Mouse (Mus musculus) kidney, adult 10 weeks (tissue): ENCODE data around the gene Olfr1359. TPM values are rescaled to one million over a fixed set of nuclear protein-coding genes. Genes with fewer than 3 reads are reported as not detected.

Experiments used
- polyA plus RNA-seq: library from polyadenylated mRNA; stranded (reverse); fragments of 350-450 nt; fragmentation: Illumina TruSeq; extraction: RNeasy Lipid Tissue Mini Kit (QIAGEN cat#74804); gene quantifications from one replicate; pipeline ENCODE4 v1.2.3, GENCODE M21; 2014; ENCODE audit warnings: low read depth, low replicate concordance

Gene Olfr1359
- not detected for polyA plus RNA-seq

DNA sequence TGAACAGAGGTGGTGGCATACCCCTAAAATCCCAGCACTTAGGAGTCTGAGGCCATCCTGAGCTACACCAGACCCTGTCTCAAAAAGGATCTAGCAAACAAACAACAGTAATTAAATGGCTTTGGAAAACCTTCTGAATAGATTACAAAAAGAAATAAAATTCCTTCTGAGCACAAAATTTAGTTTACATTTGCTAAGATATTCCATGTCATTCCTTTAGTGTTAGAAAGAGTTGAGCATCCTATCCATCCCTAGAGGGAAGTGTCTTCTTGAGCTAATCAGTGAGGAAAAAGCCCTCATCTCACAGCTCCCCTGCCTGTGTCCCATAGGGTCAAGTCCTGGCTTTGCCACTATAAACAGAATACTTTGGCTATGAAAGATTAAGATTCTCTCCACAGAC lies at the start of gene Olfr1359:
Olfr1359 (plus strand) TSS at position 301 of the 400 bp plus-strand sequence.

DNA sequence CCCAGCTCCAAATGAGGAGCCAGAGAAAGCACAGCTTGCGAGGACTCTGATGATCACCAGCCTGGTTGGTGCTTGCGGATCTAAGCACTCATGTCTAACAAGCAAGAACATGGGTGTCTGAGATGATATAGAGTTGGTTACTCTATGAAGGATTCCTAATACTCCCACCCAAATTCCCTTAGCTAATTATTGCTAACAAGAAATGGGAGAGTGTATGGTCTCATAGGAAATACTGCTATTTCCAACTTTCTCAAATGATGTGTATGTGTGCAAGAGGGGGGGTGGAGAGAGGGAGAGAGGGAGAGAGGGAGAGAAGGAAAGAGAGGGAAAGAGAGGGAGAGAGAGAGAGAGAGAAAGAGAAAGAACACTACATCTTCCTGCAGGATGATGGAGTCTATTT lies 34.6 kb upstream of the Olfr1359 start, which contains the start of gene Olfr1361:
Olfr1361 (minus strand) TSS at position 101 of the 400 bp plus-strand sequence.

DNA sequence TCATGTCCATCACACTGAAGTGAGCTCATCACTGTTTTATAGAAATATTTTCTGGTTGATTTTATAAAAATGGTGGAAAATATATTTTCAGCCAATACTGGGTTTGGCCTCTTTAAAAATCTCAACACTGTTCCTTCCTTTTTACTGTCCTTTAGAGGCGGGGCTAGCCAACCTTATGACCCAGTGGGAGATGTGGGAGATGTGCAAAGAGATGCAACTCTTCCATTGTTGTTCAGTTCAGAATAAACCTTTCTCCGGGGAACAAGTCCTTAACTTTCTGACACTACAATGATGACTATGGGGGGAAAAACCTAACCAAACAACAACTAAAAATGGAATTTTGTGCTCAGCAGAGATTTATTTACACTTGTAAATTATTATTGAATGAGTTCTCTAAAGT lies 20.6 kb upstream of the Olfr1359 start, which contains the start of gene Olfr1360:
Olfr1360 (minus strand) TSS at position 101 of the 400 bp plus-strand sequence.

DNA sequence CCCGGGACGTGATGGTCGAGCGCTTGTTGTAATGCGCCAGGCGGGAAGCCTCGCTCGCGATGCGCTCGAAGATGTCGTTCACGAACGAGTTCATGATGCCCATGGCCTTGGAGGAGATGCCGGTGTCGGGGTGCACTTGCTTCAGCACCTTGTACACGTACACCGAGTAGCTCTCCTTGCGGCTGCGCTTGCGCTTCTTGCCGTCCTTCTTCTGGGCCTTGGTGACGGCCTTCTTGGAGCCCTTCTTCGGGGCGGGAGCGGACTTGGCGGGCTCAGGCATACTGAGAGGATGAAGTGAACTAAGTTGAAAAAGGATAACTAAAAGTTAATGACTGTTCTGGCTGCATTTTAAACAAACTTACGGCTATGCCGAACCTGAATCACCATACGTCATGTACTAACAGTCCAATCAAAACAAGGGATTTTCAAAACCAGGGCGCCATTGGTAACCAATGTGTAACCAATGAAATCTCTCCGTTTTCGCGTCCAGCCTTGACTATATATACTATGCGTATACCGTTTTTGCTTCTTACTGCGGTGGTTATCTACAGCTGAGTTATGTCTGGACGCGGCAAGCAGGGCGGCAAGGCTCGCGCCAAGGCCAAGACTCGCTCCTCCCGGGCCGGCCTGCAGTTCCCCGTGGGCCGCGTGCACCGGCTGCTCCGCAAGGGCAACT lies 18.1 kb downstream of the Olfr1359 start, which contains the start of the genes Hist1h2bl and Hist1h2ai:
Hist1h2bl (minus strand) TSS at position 280 of the 676 bp plus-strand sequence.
Hist1h2ai (plus strand) TSS at position 559 of the 676 bp plus-strand sequence.

DNA sequence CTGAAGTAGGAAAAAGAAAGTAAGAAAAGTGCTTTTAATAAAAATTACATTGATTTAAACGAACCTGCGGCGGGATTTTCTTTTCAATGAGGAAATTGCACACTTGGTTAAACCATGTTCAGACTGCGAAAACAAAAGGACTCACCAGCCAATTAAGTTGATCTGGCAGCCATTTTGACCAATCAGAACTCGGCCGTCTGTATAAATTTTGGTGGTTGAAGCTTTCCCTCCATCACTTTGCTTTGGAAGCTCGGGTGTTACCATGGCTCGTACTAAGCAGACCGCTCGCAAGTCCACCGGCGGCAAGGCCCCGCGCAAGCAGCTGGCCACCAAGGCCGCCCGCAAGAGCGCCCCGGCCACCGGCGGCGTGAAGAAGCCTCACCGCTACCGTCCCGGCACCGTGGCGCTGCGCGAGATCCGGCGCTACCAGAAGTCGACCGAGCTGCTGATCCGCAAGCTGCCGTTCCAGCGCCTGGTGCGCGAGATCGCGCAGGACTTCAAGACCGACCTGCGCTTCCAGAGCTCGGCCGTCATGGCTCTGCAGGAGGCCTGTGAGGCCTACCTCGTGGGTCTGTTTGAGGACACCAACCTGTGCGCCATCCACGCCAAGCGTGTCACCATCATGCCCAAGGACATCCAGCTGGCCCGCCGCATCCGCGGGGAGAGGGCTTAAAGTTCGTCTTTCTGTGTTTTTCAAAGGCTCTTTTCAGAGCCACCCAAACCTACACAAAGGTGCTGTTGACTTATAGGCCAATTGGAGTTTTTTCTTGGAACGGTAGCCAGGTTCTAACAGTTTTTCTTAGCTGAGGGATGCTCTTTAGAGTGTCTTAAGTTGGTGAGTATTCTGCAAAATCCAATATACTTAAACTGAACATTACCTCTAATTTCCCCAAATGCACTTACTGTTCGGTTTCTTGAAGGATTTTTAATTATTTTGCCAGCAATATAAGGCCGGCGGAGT lies 19.8 kb downstream of the Olfr1359 start, which contains the start of gene Hist1h3h:
Hist1h3h (plus strand) TSS at position 263 of the 961 bp plus-strand sequence.

DNA sequence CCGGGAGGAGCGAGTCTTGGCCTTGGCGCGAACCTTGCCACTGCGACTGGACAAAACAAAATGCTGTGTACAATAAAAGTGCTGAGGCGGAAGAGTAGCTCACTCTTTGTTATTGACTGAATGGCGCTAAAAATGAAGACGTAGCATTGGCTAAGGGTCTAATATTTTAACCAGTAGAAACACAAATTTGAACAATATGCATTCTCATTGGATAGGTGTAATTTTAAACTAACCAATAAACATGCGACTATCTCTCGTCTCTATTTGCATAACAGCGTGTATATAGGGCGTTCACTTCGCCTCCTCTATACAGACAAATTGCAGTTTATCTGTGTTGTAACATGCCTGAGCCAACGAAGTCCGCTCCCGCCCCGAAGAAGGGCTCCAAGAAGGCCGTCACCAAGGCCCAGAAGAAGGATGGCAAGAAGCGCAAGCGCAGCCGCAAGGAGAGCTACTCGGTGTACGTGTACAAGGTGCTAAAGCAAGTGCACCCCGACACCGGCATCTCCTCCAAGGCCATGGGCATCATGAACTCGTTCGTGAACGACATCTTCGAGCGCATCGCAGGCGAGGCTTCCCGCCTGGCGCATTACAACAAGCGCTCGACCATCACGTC lies 24.0 kb downstream of the Olfr1359 start, which contains the start of gene Hist1h2bm:
Hist1h2bm (plus strand) TSS at position 288 of the 616 bp plus-strand sequence.

GRCm38 (mm10) chr13:21734906-21735767 lies 37.2 kb downstream of the Olfr1359 start, which contains the start of gene Hist1h4j:
TSS of gene Hist1h4j (plus strand) at chr13:21735064.

DNA sequence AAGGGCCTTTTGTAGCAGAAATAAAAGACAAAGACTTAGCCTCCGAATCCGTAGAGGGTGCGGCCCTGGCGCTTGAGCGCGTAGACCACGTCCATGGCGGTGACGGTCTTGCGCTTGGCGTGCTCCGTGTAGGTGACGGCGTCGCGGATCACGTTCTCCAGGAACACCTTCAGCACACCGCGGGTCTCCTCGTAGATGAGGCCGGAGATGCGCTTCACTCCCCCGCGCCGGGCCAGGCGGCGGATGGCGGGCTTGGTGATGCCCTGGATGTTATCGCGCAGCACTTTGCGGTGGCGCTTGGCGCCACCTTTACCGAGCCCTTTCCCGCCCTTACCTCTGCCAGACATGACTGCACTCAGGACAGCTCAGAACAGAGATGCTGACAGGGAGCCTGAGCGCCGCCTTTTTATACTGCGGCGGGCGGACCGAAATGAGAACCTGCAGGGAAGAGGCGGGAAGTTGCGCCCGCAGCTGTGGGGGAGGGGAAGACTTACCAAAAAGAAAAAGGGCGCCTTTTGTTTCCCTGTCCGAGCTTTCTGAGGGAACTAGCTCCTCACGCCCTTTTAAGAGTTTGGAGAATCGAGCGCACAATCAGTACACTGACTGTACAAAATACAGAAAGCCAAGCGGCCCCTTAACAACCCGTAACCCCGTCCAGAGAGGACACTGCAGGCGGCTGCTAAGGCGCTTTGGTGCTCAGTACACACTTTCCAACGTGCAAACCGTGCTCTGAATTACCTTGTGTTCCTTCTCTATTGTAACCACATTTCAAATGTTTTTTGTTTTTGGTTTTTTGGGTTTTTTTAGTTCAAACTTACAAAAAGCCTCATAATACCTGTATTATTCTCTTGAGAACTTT lies 52.5 kb downstream of the Olfr1359 start, which contains the start of gene Hist1h4k:
Hist1h4k (minus strand) TSS at position 347 of the 859 bp plus-strand sequence.

DNA sequence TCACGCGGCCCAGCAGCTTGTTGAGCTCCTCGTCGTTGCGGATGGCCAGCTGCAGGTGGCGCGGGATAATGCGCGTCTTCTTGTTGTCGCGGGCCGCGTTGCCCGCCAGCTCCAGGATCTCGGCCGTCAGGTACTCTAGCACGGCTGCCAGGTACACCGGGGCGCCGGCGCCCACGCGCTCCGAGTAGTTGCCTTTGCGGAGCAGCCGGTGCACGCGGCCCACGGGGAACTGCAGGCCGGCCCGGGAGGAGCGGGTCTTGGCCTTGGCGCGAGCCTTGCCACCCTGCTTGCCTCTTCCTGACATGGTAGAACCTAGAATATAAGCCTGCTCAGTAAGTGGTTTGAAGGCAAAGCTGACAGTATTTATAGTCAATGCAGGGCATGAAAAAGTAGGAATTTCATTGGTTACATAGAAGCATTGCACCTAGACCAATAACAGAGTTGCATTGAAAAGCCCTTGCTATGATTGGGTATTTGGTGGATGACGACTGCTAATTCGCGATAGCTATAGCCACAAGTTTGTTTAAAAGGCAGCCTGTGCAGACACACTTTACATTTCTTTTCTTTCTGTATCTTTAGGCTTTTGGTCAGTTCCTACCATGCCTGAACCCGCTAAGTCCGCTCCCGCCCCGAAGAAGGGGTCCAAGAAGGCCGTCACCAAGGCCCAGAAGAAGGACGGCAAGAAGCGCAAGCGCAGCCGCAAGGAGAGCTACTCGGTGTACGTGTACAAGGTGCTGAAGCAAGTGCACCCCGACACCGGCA lies 55.8 kb downstream of the Olfr1359 start, which contains the start of the genes Hist1h2ak and Hist1h2bn:
Hist1h2ak (minus strand) TSS at position 304 of the 762 bp plus-strand sequence.
Hist1h2bn (plus strand) TSS at position 600 of the 762 bp plus-strand sequence.

Other genes starting within 250 kb of the Olfr1359 start
- gene Zscan26, start 244.4 kb upstream of the Olfr1359 start, polyA plus RNA-seq: 67.5 TPM
- gene Nkapl, start 229.6 kb upstream of the Olfr1359 start, polyA plus RNA-seq: 1.5 TPM
- 1.5 TPM for gene Zkscan4, start 219.2 kb upstream of the Olfr1359 start, polyA plus RNA-seq
- not detected for gene Gm10065, start 218.7 kb upstream of the Olfr1359 start, polyA plus RNA-seq
- gene AK157302, start 202.9 kb upstream of the Olfr1359 start, polyA plus RNA-seq: 4.2 TPM
- gene Gm11273, start 196.7 kb upstream of the Olfr1359 start, polyA plus RNA-seq: not detected
- 26.7 TPM for gene Zkscan8, start 167.0 kb upstream of the Olfr1359 start, polyA plus RNA-seq
- not detected for gene Olfr1366, start 155.3 kb upstream of the Olfr1359 start, polyA plus RNA-seq
- not detected for gene Olfr1535, start 138.2 kb upstream of the Olfr1359 start, polyA plus RNA-seq
- gene Olfr1364, start 116.4 kb upstream of the Olfr1359 start, polyA plus RNA-seq: not detected
- gene Olfr1362, start 84.1 kb upstream of the Olfr1359 start, polyA plus RNA-seq: not detected
- not detected for gene Olfr11, start 55.6 kb upstream of the Olfr1359 start, polyA plus RNA-seq
- not detected for gene Olfr1361, start 34.7 kb upstream of the Olfr1359 start, polyA plus RNA-seq
- gene Olfr1360, start 20.7 kb upstream of the Olfr1359 start, polyA plus RNA-seq: not detected
- gene Hist1h2bl, start 18.0 kb downstream of the Olfr1359 start, polyA plus RNA-seq: not detected
- gene Hist1h2ai, start 18.3 kb downstream of the Olfr1359 start, polyA plus RNA-seq: not detected
- gene Hist1h3h, start 19.5 kb downstream of the Olfr1359 start, polyA plus RNA-seq: not detected
- gene Hist1h2bm, start 23.9 kb downstream of the Olfr1359 start, polyA plus RNA-seq: not detected
- 2.0 TPM for gene Hist1h4j, start 37.0 kb downstream of the Olfr1359 start, polyA plus RNA-seq
- gene Hist1h4k, start 52.4 kb downstream of the Olfr1359 start, polyA plus RNA-seq: not detected
- gene Hist1h2ak, start 55.7 kb downstream of the Olfr1359 start, polyA plus RNA-seq: not detected
- not detected for gene Hist1h2bn, start 56.0 kb downstream of the Olfr1359 start, polyA plus RNA-seq
- not detected for gene Hist1h1b, start 82.5 kb downstream of the Olfr1359 start, polyA plus RNA-seq
- not detected for gene Hist1h3i, start 85.3 kb downstream of the Olfr1359 start, polyA plus RNA-seq
- not detected for gene Hist1h2an, start 89.1 kb downstream of the Olfr1359 start, polyA plus RNA-seq
- not detected for gene Hist1h2bp, start 89.3 kb downstream of the Olfr1359 start, polyA plus RNA-seq
- gene Hist1h2bq, start 112.1 kb downstream of the Olfr1359 start, polyA plus RNA-seq: not detected
- not detected for gene Hist1h2ao, start 112.4 kb downstream of the Olfr1359 start, polyA plus RNA-seq
- gene Hist1h4m, start 113.6 kb downstream of the Olfr1359 start, polyA plus RNA-seq: not detected
- not detected for gene Hist1h4n, start 134.1 kb downstream of the Olfr1359 start, polyA plus RNA-seq
- gene Hist1h2ap, start 135.4 kb downstream of the Olfr1359 start, polyA plus RNA-seq: not detected
- gene Hist1h2br, start 135.6 kb downstream of the Olfr1359 start, polyA plus RNA-seq: 0.57 TPM
- gene Zfp184, start 247.0 kb downstream of the Olfr1359 start, polyA plus RNA-seq: 2.7 TPM